Mouse (Mus musculus) testis, postnatal 14 days (tissue): ENCODE results near the gene Agbl4.
A peak's percentile ranks its signal among the peaks of the same experiment; 100 is the strongest.

Experiments used
- DNase-seq: peaks from one replicate; pipeline ENCODE4 v3.0.0; 2021; ENCODE audit warnings: low spot score

Agbl4 gene

GRCm38 (mm10) chr4:111399784-111400183 is 1002.3 kb downstream of the Agbl4 start:
- DNase-seq = no peak

- DNase-seq = no peak
Observed at GRCm38 (mm10) chr4:111400676-111401075, 1003.2 kb downstream of the Agbl4 start.

GRCm38 (mm10) chr4:111403243-111403642 is 1005.8 kb downstream of the Agbl4 start:
- DNase-seq = no peak

- no peak for DNase-seq
Observed at GRCm38 (mm10) chr4:111410731-111411130, 1013.3 kb downstream of the Agbl4 start.

- no peak for DNase-seq
Observed at GRCm38 (mm10) chr4:111414399-111414798, 1016.9 kb downstream of the Agbl4 start.

- DNase-seq = peak; percentile 83
Observed at GRCm38 (mm10) chr4:111414818-111415488, 1017.5 kb downstream of the Agbl4 start, which contains the start of gene Bend5. TSS of gene Bend5 (plus strand) at chr4:111415006.

- DNase-seq = no peak
Observed at GRCm38 (mm10) chr4:111416126-111416525, 1018.7 kb downstream of the Agbl4 start.

GRCm38 (mm10) chr4:111416551-111416950 is 1019.1 kb downstream of the Agbl4 start:
- DNase-seq = no peak

GRCm38 (mm10) chr4:111417716-111418115 is 1020.3 kb downstream of the Agbl4 start:
- DNase-seq = no peak

GRCm38 (mm10) chr4:111419476-111419875 is 1022.0 kb downstream of the Agbl4 start:
- no peak for DNase-seq

- no peak for DNase-seq
Observed at GRCm38 (mm10) chr4:111420031-111420430, 1022.6 kb downstream of the Agbl4 start.

- no peak for DNase-seq
Observed at GRCm38 (mm10) chr4:111420955-111421354, 1023.5 kb downstream of the Agbl4 start.

GRCm38 (mm10) chr4:111421785-111422184 is 1024.3 kb downstream of the Agbl4 start:
- no peak for DNase-seq

GRCm38 (mm10) chr4:111424371-111424950 is 1027.0 kb downstream of the Agbl4 start:
- no peak for DNase-seq

GRCm38 (mm10) chr4:111425170-111425569 is 1027.7 kb downstream of the Agbl4 start:
- DNase-seq = no peak

GRCm38 (mm10) chr4:111431186-111431585 is 1033.7 kb downstream of the Agbl4 start:
- DNase-seq = no peak

GRCm38 (mm10) chr4:111432013-111432412 is 1034.6 kb downstream of the Agbl4 start:
- no peak for DNase-seq

GRCm38 (mm10) chr4:111432417-111432816 is 1035.0 kb downstream of the Agbl4 start:
- no peak for DNase-seq

- no peak for DNase-seq
Observed at GRCm38 (mm10) chr4:111441709-111442108, 1044.2 kb downstream of the Agbl4 start.

GRCm38 (mm10) chr4:111442435-111443238 is 1045.2 kb downstream of the Agbl4 start:
- DNase-seq = peak; percentile 65

- DNase-seq = no peak
Observed at GRCm38 (mm10) chr4:111443906-111444615, 1046.6 kb downstream of the Agbl4 start.

- DNase-seq = no peak
Observed at GRCm38 (mm10) chr4:111444616-111445160, 1047.2 kb downstream of the Agbl4 start.
